Mouse (Mus musculus) embryonic fibroblast, embryonic 13.5 days (primary cell): ENCODE results near the gene Stum.

Experiments
- CTCF ChIP-seq: IDR thresholded peaks from 2 replicates; pipeline ENCODE4 v1.5.1; 2011; ENCODE audit warnings: mild to moderate bottlenecking, control low read depth, low read length, moderate library complexity, borderline replicate concordance; ENCODE audit not compliant: insufficient read depth
- POLR2A ChIP-seq: IDR thresholded peaks from 2 replicates; pipeline ENCODE4 v1.6.1; 2011; ENCODE audit warnings: low read depth, mild to moderate bottlenecking, control low read depth, low read length, moderate library complexity

DNA sequence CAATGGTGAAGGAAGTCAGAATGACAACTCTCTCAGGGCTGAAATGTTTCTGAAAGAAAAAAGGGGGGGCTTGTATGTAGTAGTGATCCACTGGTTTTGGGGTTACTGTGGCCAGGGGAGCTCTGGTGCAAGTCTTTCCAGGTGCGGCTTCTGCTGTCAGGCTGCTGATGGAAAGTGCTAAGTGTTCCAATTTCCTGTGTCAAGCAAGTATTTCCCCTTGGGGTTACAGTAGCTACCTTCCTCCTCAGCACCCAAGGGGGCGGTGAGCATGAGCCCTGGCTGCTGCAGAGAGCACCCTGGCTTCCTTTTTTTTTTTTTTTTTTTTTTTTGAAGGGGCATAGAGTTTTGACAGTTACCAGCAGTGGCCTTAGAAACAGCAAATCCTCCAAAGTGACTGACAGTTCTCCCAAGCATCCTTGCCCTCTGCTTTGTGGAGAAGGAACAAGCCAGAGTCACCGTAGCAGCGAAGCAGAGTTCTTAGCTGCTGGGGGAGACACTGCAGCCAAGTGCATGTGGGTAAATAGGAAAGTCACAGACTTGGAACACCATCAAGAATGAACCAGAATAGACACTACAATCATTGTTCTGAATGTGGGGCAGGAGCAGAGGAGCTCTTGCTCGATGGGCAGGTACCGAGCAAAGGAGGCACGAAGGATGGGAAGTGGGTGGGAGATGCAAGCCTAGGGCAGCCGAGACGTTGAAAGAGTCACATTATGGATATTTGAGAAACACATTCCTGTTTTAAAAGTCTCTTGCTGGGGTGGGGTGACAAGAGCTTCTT lies 90.1 kb downstream of the Stum start:
- no peak for TF ChIP-seq CTCF
- no peak for TF ChIP-seq POLR2A
